Mouse (Mus musculus) c-Kit-positive CD71-negative TER-119-negative erythroid progenitor cells, embryonic 14.5 days (primary cell): ENCODE data around the gene Apol6.
"Not testable (repeated sequence)": the region's sequence is repeated elsewhere in the genome, so short reads cannot be mapped to it uniquely, and the experiment has no call there.

Experiments
- DNase-seq: peaks from one replicate; pipeline ENCODE4 v3.0.0-alpha.2; 2013; ENCODE audit warnings: low read depth

Gene Apol6

GRCm38 (mm10) chr15:77031271-77031670 lies 13.3 kb upstream of the Apol6 start:
- DNase-seq, result no peak

- DNase-seq, result no peak
Measured at GRCm38 (mm10) chr15:77034526-77034925, 10.0 kb upstream of the Apol6 start.

- no peak for DNase-seq
Measured at GRCm38 (mm10) chr15:77035643-77036042, 8.9 kb upstream of the Apol6 start.

- no peak for DNase-seq
Measured at GRCm38 (mm10) chr15:77036320-77036988, 8.1 kb upstream of the Apol6 start.

GRCm38 (mm10) chr15:77036989-77037277 lies 7.6 kb upstream of the Apol6 start:
- no peak for DNase-seq

GRCm38 (mm10) chr15:77037278-77038161 lies 7.0 kb upstream of the Apol6 start:
- DNase-seq, result no peak

GRCm38 (mm10) chr15:77039211-77039700 lies 5.3 kb upstream of the Apol6 start:
- no peak for DNase-seq

GRCm38 (mm10) chr15:77040784-77041183 lies 3.7 kb upstream of the Apol6 start:
- DNase-seq, result no peak

- no peak for DNase-seq
Measured at GRCm38 (mm10) chr15:77045609-77046008, 1.1 kb downstream of the Apol6 start.

GRCm38 (mm10) chr15:77050570-77050969 lies 6.0 kb downstream of the Apol6 start, which contains the start of gene Mb:
Gene Mb, minus strand, starts transcription at chr15:77050670.
- DNase-seq, result no peak

GRCm38 (mm10) chr15:77052176-77052575 lies 7.6 kb downstream of the Apol6 start:
- DNase-seq, result no peak

GRCm38 (mm10) chr15:77053021-77053420 lies 8.5 kb downstream of the Apol6 start:
- DNase-seq, result no peak

GRCm38 (mm10) chr15:77054611-77055175 lies 10.2 kb downstream of the Apol6 start:
- no peak for DNase-seq

GRCm38 (mm10) chr15:77056001-77056790 lies 11.7 kb downstream of the Apol6 start:
- no peak for DNase-seq

GRCm38 (mm10) chr15:77056791-77057051 lies 12.2 kb downstream of the Apol6 start:
- no peak for DNase-seq

GRCm38 (mm10) chr15:77058566-77058965 lies 14.0 kb downstream of the Apol6 start:
- DNase-seq, result no peak

- not testable (repeated sequence) for DNase-seq
Measured at GRCm38 (mm10) chr15:77059416-77059815, 14.9 kb downstream of the Apol6 start.

GRCm38 (mm10) chr15:77062746-77063145 lies 18.2 kb downstream of the Apol6 start:
- no peak for DNase-seq

- no peak for DNase-seq
Measured at GRCm38 (mm10) chr15:77065259-77065852, 20.8 kb downstream of the Apol6 start.

- no peak for DNase-seq
Measured at GRCm38 (mm10) chr15:77066233-77066632, 21.7 kb downstream of the Apol6 start.

GRCm38 (mm10) chr15:77068439-77068861 lies 23.9 kb downstream of the Apol6 start:
- DNase-seq, result no peak

- no peak for DNase-seq
Measured at GRCm38 (mm10) chr15:77069019-77069418, 24.5 kb downstream of the Apol6 start.
